Mouse (Mus musculus) layer of hippocampus, adult 9-11 months (tissue): ENCODE measurements at regions not wholly inside any gene's neighbourhood (a gene's known extent, or its start where the extent isn't known, plus 50 kb on each side); places are given as distances from the start of the nearest gene placed in this dataset.
A peak's percentile ranks its signal among the peaks of the same experiment; 100 is the strongest.

Experiments
- DNase-seq: peaks from one replicate; pipeline ENCODE4 v3.0.0; 2022

- DNase-seq = no peak
These were observed 481.0 kb downstream of the Lipi start for GRCm38 (mm10) chr16:75104894-75105293.

- DNase-seq = no peak
These were observed 492.7 kb downstream of the Lipi start for GRCm38 (mm10) chr16:75093163-75093562.

GRCm38 (mm10) chr16:75092471-75093130 lies 493.3 kb downstream of the Lipi start:
- no peak for DNase-seq

- DNase-seq = no peak
These were observed 493.9 kb downstream of the Lipi start for GRCm38 (mm10) chr16:75091931-75092330.

- peak; percentile 59 for DNase-seq
These were observed 496.4 kb downstream of the Lipi start for GRCm38 (mm10) chr16:75089383-75090035.

GRCm38 (mm10) chr16:75088701-75089100 lies 497.2 kb downstream of the Lipi start:
- no peak for DNase-seq

GRCm38 (mm10) chr16:75065281-75065680 lies 520.6 kb downstream of the Lipi start:
- DNase-seq = no peak

- DNase-seq = no peak
These were observed 532.9 kb downstream of the Lipi start for GRCm38 (mm10) chr16:75052953-75053352.

GRCm38 (mm10) chr16:75045969-75046368 lies 539.9 kb downstream of the Lipi start:
- DNase-seq = no peak
